Mouse (Mus musculus) T-cell, adult 66 days (primary cell): Measurements from ENCODE around the gene Tas1r2. TPM values are rescaled to one million over a fixed set of nuclear protein-coding genes. Genes with fewer than 3 reads are reported as not detected.

Experiments used
- total RNA-seq, 2 experiments: library from RNA; stranded (reverse); gene quantifications; 3 replicates in 1 of 2; 4 replicates in 1 of 2; pipeline ENCODE4 v1.2.4; 2023

The Tas1r2 gene
- not detected for total RNA-seq

GRCm38 (mm10) chr4:139653238-139653637, at the start of gene Tas1r2:
Gene Tas1r2, plus strand, starts transcription at chr4:139653538.

GRCm38 (mm10) chr4:139622373-139623282, 30.7 kb upstream of the Tas1r2 start, which contains the start of gene Aldh4a1:
Gene Aldh4a1, plus strand, starts transcription at chr4:139622866.

Other genes starting within 250 kb of the Tas1r2 start
- 10 to 100 TPM; 17.6 to 18.3 TPM for gene Iffo2, start 123.0 kb upstream of the Tas1r2 start, total RNA-seq
- gene Gm21969, start 50.4 kb upstream of the Tas1r2 start, total RNA-seq, result under 1 TPM; 0.27 to 0.50 TPM
- 10 to 100 TPM; 17.5 to 20.7 TPM for gene Aldh4a1, start 30.7 kb upstream of the Tas1r2 start, total RNA-seq
- gene Pax7, start 180.0 kb downstream of the Tas1r2 start, total RNA-seq, result not detected